Mouse (Mus musculus) embryo, embryonic 10 days (tissue): ENCODE results near the gene Pign.
A peak's percentile ranks its signal among the peaks of the same experiment; 100 is the strongest.

Experiments
- DNase-seq: peaks from one replicate; pipeline ENCODE4 v3.0.0-alpha.2; 2015; ENCODE audit warnings: low spot score

The Pign gene

DNA sequence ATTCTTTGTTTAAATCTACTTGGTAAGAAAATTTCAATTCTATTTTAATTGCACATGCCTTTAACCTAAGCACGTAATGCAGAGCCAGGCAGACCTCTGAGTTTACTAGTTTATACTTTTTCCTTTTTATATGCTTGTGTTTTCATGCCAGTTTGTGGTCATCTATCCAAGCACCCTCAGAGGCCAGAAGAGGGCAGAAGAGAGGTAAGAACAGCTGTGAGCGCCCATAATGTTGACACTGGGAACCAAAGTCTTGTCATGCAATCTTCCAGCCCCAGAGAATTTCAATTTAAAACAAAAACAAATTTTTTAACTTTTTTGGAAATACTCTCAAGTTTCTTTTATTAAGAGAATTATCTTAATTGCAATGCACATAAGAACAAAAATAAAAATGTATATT lies 99.7 kb downstream of the Pign start:
- no peak for DNase-seq

- DNase-seq = no peak
These were observed 107.4 kb downstream of the Pign start for GRCm38 (mm10) chr1:105556078-105556477.

DNA sequence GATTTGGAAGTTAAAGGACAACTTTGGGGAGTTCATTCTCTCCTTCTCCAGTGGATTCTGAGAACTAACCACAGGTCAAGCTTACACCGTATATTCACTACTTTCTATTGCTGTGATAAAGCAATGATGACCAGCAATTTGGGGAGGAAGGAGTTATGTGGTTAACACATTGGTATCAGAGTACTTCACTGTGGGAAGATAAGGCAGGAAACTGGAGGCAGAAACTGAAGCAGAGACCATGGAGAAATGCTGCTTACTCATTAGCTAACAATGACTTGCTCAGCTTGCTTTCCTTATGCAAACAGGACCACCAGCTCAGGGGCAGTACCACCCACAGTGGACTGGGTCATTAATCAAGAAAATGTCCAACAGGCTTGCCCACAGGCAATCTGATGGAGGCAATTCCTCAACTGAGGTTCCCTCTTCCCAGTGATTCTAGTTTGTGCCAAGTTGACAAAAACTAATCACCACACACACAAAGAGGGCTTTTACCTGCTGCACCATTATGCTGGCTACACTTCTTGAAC lies 108.2 kb downstream of the Pign start:
- peak; percentile 38 for DNase-seq

DNA sequence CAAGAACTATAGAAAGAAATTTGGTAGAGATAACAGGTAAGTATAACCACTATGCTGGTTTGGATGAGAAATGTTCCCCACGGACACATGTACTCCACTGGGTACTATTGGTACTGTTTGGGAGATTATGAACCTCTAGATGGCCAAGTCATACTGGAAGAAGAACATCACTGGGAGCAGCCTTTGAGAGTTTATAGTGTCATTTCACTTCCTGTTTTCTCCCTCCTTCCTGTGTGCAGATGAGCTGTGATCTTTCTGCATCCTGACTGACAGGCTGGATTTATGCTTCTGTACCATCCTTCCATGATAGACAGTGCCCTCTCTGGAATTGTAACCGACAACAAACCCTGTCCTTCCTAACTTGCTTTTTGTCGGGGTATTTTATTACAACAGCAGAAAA lies 110.3 kb downstream of the Pign start:
- DNase-seq = no peak

DNA sequence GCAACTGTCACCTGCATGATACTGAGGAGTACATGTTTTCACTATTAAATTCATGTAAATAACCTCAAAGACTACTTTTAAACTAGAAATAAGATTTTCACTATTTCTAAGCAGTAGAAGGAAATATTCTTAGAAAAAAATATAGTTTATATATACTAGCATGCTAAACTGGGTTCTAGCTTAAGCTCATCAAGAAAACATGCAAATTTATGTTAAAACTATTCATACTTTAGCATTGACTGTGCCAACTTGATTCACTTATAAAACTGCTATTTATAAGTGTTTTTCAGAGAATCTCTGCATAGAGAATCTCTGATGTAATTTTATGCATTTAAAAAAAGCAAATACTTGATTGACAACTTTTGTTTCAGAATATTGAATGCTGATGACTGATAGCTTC lies 113.3 kb downstream of the Pign start:
- DNase-seq = no peak

DNA sequence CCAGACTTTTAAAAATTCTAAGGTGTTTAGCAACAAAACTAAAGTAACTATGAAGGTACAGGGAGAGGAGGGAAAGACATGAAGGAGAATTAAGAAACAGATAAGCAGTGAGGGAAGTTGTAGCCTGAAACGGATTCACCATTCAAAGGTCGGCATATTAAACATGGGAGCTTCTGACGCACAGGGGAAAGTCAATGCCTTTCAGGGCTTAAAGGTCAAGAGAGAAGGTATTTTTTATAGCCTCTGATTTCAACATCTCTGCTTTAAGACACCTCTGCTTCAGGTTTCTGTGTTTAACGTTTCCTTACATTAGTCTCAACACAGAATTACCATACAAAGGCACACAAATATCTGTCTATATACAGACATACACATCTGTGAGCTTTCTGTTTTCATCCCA lies 113.8 kb downstream of the Pign start:
- DNase-seq = no peak

DNA sequence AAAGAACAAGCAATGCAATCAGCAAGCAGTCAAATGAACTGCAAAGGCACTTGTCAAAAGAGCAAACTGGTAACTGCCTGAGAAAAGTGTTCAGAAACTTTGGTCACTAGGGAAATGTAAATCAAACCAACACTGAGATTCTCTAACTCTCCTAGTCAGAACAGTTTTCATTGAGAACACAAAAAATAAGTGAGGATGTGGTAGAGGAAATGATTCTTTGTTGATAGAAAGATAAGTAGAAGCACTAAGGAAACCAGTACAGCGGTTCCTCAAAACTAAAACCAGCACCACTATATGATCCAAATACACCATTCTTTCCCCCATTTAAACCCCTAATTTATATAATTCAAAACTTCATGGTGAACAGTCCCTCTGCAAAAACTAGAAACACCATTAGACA lies 120.4 kb downstream of the Pign start:
- no peak for DNase-seq

GRCm38 (mm10) chr1:105523768-105524167 lies 139.7 kb downstream of the Pign start:
- no peak for DNase-seq

DNA sequence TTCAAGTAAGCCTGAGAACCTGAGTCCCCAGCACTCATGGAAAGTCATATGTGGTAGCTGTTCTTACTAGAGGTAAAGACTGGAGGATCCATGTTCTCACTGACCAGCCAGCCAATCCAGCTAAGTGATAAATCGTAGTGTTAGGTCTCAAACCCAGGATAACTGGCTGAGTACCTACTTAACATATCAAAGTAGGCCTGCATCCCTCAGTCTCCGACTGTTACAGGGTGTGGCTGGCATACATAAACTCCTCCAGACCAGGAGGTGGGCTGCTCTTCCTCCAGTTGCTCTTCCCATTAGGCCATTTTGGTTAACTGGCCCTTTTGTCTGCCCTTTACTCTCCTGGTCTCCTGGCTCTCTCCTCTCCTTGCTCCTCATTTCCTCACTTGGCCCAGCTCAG lies 141.2 kb downstream of the Pign start:
- DNase-seq = no peak

- DNase-seq = no peak
These were observed 145.4 kb downstream of the Pign start for GRCm38 (mm10) chr1:105518101-105518500.

DNA sequence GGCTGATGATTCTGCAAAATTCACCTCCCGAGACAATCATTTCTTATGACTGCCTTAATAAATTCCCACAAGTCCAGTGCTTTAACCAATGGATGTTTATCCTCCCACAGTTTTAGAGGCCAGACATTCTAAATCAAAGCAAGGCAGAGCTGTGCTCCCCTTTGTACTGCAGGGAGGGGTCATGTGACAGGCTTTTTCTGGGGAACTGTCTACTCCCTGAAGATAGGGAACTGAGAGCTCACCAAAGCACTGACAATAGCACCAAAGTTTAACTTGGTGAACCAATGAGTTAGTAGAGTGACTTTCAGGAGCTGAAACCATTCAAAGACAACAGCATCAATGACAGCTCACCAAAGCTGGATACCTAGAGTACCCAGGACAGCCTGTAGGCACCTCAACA lies 156.4 kb downstream of the Pign start:
- DNase-seq = no peak

- DNase-seq = no peak
These were observed 170.9 kb downstream of the Pign start for GRCm38 (mm10) chr1:105492626-105493025.

- no peak for DNase-seq
These were observed 174.0 kb downstream of the Pign start for GRCm38 (mm10) chr1:105489456-105489855.

GRCm38 (mm10) chr1:105487037-105487436 lies 176.4 kb downstream of the Pign start:
- no peak for DNase-seq
